Mouse (Mus musculus) bone marrow, adult 2 months (tissue): ENCODE results near the gene Nelfb. TPM values are rescaled to one million over a fixed set of nuclear protein-coding genes. Genes with fewer than 3 reads are reported as not detected.

ENCODE experiments used
- H3K27ac ChIP-seq: fragments of 200-500 bp; 2 replicates; pipeline ENCODE4 v1.5.1; 2012; ENCODE audit warnings: low read depth, mild to moderate bottlenecking, control low read depth, inconsistent platforms, low read length; ENCODE audit not compliant: control insufficient read depth, poor library complexity, insufficient read depth
- H3K4me1 ChIP-seq: fragments of 200-500 bp; 2 replicates; pipeline ENCODE4 v1.6.1; 2011; ENCODE audit warnings: low read length; ENCODE audit not compliant: control insufficient read depth, insufficient read depth
- H3K4me3 ChIP-seq: fragments of 200-500 bp; replicated peaks from 2 replicates; pipeline ENCODE3; 2011; ENCODE audit warnings: mild to moderate bottlenecking, low read depth, low read length, control low read depth; ENCODE audit not compliant: control insufficient read depth
- CTCF ChIP-seq: fragments of 200-500 bp; IDR thresholded peaks from 2 replicates; pipeline ENCODE4 v1.5.1; 2011; ENCODE audit warnings: low read length, control low read depth; ENCODE audit not compliant: control insufficient read depth, insufficient read depth
- POLR2A ChIP-seq: fragments of 200-500 bp; IDR thresholded peaks from 2 replicates; pipeline ENCODE4 v1.6.1; 2011; ENCODE audit warnings: low read depth, mild to moderate bottlenecking, control low read depth, low read length, borderline replicate concordance; ENCODE audit not compliant: control insufficient read depth
- WGBS: fragments of 180-500 bp; shearing (Covaris S2); methylation state at CpG from one replicate; pipeline ENCODE4 v1.1.7; 2018; 5-methylcytosine and 5-hydroxymethylcytosine counted together
- polyA plus RNA-seq: library from polyadenylated mRNA; stranded (reverse); fragments of >200 nt; gene quantifications from 2 replicates; pipeline ENCODE4 v1.2.4, GENCODE M21; 2011; ENCODE audit warnings: low replicate concordance; ENCODE audit not compliant: missing spikeins, insufficient read depth, insufficient read length

Gene Nelfb
- polyA plus RNA-seq, 1 experiment, result 38.0 TPM

DNA sequence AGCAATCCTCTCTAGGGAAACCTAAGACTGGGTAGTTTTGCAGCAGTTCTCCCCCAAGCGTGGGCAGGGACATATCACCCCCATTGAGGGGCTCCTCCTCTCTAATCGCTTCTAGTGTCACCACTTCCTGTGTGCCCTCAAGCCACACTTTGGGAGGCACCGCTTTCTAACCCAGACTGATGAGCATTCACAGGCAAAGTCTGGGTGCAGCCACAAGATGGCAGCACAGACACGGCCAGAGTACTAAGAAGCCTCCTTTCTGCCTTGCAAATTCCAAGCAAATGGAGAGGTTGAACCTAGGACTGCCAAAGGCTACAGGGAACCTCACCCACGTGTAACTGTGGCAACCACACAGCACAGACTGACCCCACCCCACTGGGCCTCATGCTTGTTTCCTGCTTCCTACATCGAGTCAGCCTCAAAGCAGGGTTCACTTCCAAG, 17.9 kb downstream of the Nelfb start:
- TF ChIP-seq POLR2A, result no peak
- TF ChIP-seq CTCF, result peak; percentile 98
- peak overlapping the region; percentile 93 for H3K27ac ChIP-seq
- peak overlapping the region; percentile 36 for H3K4me3 ChIP-seq
- 2% methylated on average over 6 of the region's 6 CpGs for WGBS
- H3K4me1 ChIP-seq, result peaks cover 14% of the 10 kb centered on the region

DNA sequence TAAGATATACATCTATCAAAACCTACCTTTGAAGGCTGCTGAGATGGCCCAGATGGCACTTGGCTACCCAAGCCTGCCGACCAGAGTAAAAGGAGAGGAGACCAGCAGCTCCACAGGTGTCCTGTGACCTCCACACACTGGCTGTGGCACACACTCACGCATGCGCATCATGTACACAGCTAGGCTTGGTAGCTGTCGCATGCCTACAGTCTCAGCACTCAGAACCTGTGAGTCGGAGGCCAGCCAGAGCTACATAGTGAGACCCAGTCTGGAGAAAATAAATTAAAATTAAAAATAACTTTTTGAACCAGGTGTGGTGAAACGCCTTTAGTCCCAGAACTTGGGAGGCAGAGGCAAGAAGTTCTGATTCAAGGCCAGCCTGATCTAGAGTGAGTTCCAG, 23.4 kb downstream of the Nelfb start:
- TF ChIP-seq POLR2A (no peak), CTCF (no peak)
- H3K4me1 ChIP-seq, result no peaks in the 10 kb centered on the region; the same call in 1 of the 2 replicates

DNA sequence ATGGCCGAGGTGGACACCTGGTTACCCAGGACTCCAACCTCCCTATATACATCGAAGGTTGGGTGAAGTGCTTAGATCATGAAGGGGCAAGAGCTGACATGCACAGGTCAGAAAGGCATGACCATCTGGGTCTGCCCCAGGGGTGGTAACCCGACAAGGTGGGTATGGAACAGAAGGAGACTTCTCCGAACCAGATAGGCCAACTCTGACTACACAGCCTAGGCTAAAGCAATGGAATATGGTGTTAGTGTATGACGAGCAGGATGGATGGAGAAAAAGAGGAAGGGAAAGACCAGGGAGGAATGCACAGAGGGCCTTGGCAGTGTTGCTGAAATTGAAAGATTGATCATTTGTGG, 24.7 kb downstream of the Nelfb start:
- Histone ChIP-seq H3K4me3 (no peak overlapping the region), H3K27ac (no peak overlapping the region), H3K4me1 (no peaks in the 10 kb centered on the region; the same call in 1 of the 2 replicates)
- TF ChIP-seq CTCF, result no peak
- TF ChIP-seq POLR2A, result no peak
- WGBS, result 37% methylated on average over 5 of the region's 5 CpGs

More for the DNA sequence above, 23.4 kb downstream of the Nelfb start:
- 85% methylated on average over 6 of the region's 6 CpGs for WGBS
- H3K4me3 ChIP-seq, result no peak overlapping the region
- H3K27ac ChIP-seq, result no peak overlapping the region

DNA sequence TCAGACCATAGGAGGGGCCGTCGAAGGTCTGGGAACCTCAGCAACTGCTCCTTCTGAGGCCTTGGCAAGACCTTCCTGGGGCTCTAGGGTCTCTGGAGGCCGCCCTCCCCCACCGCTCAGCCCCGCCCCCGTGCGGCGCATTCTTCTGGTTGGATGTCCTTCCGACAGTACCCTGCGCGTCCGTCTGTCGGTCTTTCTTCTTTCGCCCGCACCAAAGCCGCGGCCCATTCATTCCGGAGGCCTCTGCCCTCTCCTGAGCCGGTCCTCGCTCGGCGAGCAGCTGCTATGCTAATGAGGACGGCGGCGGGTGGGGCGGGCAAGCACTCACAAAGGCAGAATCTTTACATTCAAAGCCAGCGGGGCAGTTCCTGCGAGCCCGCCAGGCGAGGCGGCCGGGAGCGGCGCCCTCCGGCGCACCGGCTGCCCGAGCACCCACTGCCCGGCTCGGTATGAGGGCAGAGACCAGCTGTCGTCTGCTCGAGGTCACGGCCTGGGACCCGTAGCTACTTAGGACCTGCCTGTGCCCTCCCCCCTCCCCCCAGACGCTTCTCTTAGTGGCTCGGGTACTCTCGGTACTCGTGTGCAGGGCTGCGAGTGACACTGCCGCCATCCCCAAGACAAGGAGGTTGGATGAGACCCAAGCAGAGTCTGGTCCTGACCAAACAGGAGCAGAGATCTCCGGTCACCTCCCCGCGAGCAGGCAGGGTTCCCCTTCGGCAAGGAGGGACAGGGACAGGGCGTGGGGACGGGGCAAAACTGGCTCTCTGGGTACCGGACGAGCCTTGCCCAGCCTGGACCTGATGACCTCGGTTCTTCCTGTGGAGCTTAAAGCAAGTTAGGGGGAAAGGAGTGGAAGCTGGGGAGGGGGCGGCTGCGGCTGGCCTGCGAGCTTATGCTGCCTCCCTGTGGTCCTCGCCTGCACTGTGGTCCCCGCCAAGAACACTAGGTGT, 25.4 kb downstream of the Nelfb start:
- no peaks in the 10 kb centered on the region; the same call in 1 of the 2 replicates for H3K4me1 ChIP-seq
- H3K4me3 ChIP-seq, result peak overlapping the region; percentile 45
- TF ChIP-seq POLR2A, result no peak; the same call in 1 of the 2 replicates
- no peak; the same call in 1 of the 2 replicates for TF ChIP-seq CTCF
- WGBS, result 3% methylated on average over 64 of the region's 64 CpGs
- H3K27ac ChIP-seq, result no peak overlapping the region; the same call in 1 of the 2 replicates

DNA sequence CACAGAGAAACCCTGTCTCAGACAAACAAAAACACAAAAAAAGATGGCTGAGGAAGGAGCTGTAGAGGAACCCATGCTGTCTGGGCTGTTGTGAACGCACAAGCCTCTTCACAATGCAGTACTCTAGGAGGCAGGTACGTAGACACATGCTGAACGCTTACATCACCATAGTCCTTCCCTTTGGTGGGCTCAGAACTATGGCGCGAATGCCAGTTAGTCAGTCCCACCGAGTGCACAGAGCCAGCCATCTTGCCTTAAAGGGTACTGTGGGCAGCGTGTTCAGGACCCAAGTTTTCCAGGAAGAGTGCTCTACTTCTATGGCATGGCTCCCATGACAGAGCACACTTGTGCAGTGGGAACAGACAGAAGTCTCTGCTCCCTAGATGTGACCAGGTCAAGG, 26.8 kb downstream of the Nelfb start:
- no peak for TF ChIP-seq CTCF
- TF ChIP-seq POLR2A, result no peak
- Histone ChIP-seq H3K4me3 (no peak overlapping the region), H3K4me1 (no peaks in the 10 kb centered on the region; the same call in 1 of the 2 replicates), H3K27ac (no peak overlapping the region)
- WGBS, result 87% methylated on average over 7 of the region's 7 CpGs

DNA sequence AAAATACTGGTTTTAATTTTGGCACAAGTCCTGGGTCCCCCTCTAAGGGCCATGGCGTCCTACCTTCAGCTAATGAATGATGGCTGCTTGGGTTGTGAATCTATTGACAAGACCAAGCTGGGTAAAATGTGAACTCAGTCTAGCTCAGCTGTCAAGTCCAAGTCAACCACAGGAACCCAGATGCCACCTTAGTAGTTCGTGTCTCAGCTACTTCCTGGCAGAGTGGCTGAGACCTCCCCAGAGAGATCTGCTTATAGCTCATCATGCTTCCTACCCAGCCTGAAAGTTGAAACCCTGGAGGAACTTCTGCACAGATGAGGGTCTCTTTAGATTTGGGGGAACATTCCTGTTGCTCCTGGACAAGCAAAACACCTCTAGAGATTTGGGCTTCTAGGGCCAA, 28.0 kb downstream of the Nelfb start:
- no peaks in the 10 kb centered on the region; the same call in 1 of the 2 replicates for H3K4me1 ChIP-seq

DNA sequence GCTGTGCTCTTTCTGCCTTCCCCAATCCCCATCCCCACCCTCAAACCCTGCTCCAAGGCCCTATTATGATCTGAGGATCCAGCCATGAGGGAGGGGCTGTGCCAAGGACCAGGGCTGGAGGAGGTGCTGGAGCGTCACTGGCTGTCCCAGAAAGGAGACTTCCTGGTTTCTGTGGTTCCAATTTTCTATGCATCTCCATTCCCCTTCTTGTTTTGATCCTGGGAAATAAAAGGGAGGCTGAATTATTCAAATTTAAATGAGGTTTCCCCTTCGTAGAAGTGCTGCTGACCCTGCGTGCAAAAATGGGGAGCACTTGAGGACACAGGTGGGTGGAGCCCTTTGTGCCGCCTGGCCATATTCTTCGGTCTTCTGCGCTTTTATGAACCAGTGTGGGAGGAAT, 28.6 kb downstream of the Nelfb start:
- 31% methylated on average over 6 of the region's 6 CpGs for WGBS
- no peaks in the 10 kb centered on the region; the same call in 1 of the 2 replicates for H3K4me1 ChIP-seq
- no peak for TF ChIP-seq POLR2A
- no peak for TF ChIP-seq CTCF
- no peak overlapping the region for H3K27ac ChIP-seq
- no peak overlapping the region for H3K4me3 ChIP-seq

More for the DNA sequence above, 28.0 kb downstream of the Nelfb start:
- H3K4me3 ChIP-seq, result no peak overlapping the region
- no peak overlapping the region for H3K27ac ChIP-seq
- WGBS, result 45% methylated on average over 2 of the region's 2 CpGs
- TF ChIP-seq CTCF, result no peak
- no peak for TF ChIP-seq POLR2A

DNA sequence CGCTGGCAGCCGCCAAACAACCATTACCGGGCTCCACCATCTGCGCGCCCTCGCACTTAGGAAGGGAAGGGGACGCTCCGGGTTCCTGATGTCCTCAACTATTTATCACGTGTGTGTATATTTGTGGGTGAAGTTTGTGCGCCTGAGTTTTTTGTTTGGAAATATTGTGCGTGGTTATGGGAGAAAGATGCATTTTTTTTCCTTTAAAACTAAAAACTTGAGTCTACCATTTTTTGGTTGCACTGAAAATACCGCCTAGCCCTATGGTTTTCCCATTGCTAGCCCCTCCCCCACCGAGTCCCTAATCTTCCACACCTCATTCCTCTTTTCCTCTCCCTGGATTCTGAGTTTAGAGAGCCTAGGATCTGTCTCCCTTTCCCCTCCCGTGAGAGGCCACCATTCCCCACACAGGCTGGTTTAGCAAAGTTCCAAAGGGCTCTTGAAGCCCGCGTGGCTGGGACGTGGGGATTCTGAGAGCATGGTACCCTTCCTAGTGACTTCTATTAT, 29.3 kb downstream of the Nelfb start:
- no peak for TF ChIP-seq CTCF
- TF ChIP-seq POLR2A, result no peak
- 8% methylated on average over 17 of the region's 17 CpGs for WGBS
- Histone ChIP-seq H3K27ac (no peak overlapping the region), H3K4me3 (peak overlapping the region; percentile 52), H3K4me1 (no peaks in the 10 kb centered on the region; the same call in 1 of the 2 replicates)
